Mouse (Mus musculus) megakaryocyte, embryonic 14.5 days (primary cell): ENCODE results near the gene Asah2.

Source experiments
- FLI1 ChIP-seq: IDR thresholded peaks from 2 replicates; pipeline ENCODE4 v1.6.1; 2012; ENCODE audit warnings: low read length, inconsistent platforms, mixed read lengths
- GATA1 ChIP-seq: IDR thresholded peaks from 3 replicates; pipeline ENCODE4 v1.6.1; 2012; ENCODE audit warnings: mixed read lengths, low read length, inconsistent platforms, borderline replicate concordance

GRCm38 (mm10) chr19:32157045-32157444 lies 49.0 kb upstream of the Asah2 start:
- TF ChIP-seq GATA1 = no peak
- TF ChIP-seq FLI1 = no peak
